Mouse (Mus musculus): ENCODE measurements at regions not wholly inside any gene's neighbourhood (a gene's known extent, or its start where the extent isn't known, plus 50 kb on each side); places are given as distances from the start of the nearest gene placed in this dataset.
"Not testable (repeated sequence)": the region's sequence is repeated elsewhere in the genome, so short reads cannot be mapped to it uniquely, and the experiment has no call there.

GRCm38 (mm10) chr7:129766087-129766834, 174.6 kb downstream of the Wdr11 start:
- intact Hi-C loops (cut with DNase I; ENCODE audit: low total_unique reads), result no loop called here
- DNase-seq, result no peak

GRCm38 (mm10) chr7:129769673-129770072, 178.0 kb downstream of the Wdr11 start:
- intact Hi-C loops (cut with DNase I; ENCODE audit: low total_unique reads), result not testable (repeated sequence)

GRCm38 (mm10) chr7:129771876-129772275, 180.2 kb downstream of the Wdr11 start:
- intact Hi-C loops (cut with DNase I; ENCODE audit: low total_unique reads), result no loop called here
- DNase-seq, result no peak

More at GRCm38 (mm10) chr7:129769673-129770072, 178.0 kb downstream of the Wdr11 start:
- not testable (repeated sequence) for DNase-seq

DNA sequence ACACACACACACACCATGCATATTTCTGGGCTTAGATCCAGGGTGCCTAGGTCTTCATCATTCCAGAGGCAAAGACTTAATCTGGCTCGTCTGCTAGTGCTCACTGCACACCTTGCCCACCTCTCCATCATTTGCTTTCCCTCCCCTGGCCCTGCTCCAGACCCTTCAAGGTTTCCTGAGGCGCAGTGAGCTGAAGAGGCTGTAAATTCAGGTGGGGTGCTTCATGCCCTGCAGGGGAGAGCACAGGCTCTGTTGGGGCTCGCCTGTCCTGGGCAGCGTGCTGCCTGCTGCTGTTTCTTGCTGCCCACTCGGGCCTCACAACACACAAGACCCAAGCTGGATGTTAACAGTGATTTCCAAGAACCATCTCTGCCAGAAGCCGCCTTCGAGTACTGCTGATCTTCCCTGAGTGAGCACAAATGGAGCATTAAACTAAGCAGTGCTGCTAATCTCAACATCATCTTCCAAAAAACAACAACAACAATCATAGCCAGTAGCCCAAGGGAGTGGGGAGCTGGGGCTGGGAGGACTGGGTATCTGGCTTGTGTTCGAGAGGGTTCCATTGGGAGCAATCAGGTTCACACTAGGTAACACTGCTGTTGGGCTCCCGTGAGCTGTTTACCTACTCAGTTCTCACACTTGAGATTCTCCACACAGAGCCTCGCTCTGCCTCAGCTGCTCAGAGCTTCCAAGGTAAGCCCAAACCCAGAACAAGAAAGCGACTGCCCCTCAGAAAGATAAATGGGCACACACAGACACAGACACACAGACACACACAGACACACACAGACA, 181.1 kb downstream of the Wdr11 start:
- no peak for DNase-seq
- intact Hi-C loops (cut with DNase I; ENCODE audit: low total_unique reads), result no loop called here

- DNase-seq, result no peak
- intact Hi-C loops (cut with DNase I; ENCODE audit: low total_unique reads), result no loop called here
Measured at GRCm38 (mm10) chr7:129774261-129774861, 182.7 kb downstream of the Wdr11 start.

GRCm38 (mm10) chr7:129775189-129775588, 183.5 kb downstream of the Wdr11 start:
- intact Hi-C loops (cut with DNase I; ENCODE audit: low total_unique reads), result no loop called here
- no peak for DNase-seq

DNA sequence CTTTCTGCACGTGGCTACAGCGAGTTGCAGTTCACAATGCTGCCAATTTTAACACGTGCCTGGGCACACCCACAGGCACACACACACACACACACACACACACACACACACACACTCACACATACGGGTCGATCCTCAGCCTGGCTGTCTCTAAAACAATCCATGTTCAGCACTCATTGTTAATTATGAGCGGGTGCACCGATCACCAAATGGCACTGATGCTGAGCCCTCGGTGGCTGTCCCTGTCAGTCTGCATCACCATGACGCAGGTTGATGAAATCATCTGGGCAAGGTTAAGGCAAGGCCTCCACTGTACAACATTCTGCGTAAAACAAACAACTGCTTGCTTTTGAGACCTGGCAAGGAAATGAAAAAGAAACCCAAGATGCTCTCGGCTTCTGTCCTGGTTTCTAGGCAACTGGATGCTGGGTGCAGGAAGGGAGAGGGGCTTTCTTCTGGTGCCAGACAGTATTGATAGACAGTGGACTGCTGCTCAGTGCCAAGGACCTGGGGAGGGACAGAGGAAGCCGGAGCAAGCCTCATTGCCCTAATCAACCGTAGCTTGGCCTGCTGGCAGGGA, 187.3 kb downstream of the Wdr11 start:
- intact Hi-C loops (cut with DNase I; ENCODE audit: low total_unique reads), result no loop called here
- DNase-seq, result no peak

DNA sequence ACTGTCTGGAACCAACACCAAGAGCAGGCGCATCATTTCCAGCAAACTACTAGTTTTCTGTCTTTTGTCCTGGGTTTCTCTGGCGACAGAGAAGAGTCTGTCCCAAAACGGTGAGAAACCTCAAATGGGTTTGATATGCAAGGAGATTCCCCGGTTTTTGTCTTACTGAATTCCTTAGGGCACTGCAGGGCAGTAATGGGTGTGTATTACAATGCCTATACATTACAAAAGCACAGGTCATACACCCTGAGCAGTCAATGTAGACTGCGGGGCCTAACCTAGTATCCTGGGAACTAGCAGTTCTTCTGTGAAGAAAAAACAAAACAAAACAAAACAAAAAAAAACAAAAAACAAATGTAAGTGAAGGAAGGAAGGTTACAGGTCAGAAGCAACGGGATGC, 188.3 kb downstream of the Wdr11 start:
- DNase-seq, result no peak
- intact Hi-C loops (cut with DNase I; ENCODE audit: low total_unique reads), result no loop called here

DNA sequence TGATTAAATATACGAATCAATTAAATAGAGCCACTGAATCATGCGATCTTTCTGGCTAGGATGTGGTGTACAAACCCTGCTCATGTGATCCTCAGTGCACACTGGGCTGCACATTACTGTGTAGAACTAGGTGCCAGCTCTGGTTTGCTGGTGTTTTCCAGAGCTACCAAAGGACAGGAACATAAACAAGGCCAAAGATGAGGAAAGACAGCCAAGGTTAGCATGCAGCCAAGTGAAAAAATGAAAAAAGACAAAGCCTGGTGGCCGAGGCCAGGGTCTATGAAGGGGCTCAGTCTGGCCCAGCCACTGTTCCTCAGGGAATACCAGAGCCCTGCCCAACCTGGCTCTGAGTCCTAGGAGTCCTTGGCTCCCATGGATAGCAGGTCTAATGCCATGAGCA, 190.1 kb downstream of the Wdr11 start:
- intact Hi-C loops (cut with DNase I; ENCODE audit: low total_unique reads), result no loop called here
- no peak for DNase-seq

GRCm38 (mm10) chr7:129784966-129785365, 193.3 kb downstream of the Wdr11 start:
- intact Hi-C loops (cut with DNase I; ENCODE audit: low total_unique reads), result no loop called here
- no peak for DNase-seq

DNA sequence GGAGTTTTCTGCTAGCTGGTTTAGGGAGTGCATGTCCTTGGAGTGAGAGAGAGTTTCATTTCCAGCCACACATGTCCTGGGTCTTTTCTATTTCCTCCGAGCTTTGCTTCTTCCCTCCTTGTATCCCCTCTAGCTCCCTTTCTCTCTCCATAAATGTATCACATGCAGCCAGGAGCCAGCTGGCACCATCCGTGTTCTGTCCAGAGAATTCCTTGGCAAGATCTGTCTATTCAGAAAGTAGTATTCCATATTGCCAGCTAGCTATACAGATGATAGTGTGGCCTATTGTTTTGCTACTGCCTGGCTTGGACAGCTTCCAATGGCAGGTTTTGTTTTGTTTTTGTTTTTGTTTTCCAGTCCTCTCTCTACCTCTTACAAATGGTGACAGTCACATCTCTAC, 195.3 kb downstream of the Wdr11 start:
- intact Hi-C loops (cut with DNase I; ENCODE audit: low total_unique reads), result no loop called here
- no peak for DNase-seq

DNA sequence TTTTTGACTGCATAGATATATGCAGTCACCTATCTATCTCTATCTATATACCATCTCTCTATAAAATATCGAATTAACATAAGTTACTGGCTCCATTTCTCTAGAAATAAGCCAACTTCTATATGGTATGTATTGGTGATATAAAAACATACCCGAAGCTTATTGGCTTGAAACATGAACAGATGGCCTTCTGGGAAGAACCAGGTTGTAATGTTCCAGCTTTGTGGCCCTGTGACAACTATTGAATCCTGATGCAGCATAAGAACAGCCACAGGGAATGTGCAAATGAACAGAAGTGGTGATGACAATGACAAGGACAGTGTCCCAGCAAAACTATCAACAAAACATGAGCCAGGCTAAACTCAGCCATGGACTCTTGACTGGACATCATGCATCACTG, 196.1 kb downstream of the Wdr11 start:
- DNase-seq, result no peak
- intact Hi-C loops (cut with DNase I; ENCODE audit: low total_unique reads), result no loop called here

- DNase-seq, result no peak
- intact Hi-C loops (cut with DNase I; ENCODE audit: low total_unique reads), result no loop called here
Measured at GRCm38 (mm10) chr7:129789461-129789860, 197.8 kb downstream of the Wdr11 start.

- DNase-seq, result no peak
- intact Hi-C loops (cut with DNase I; ENCODE audit: low total_unique reads), result no loop called here
Measured at GRCm38 (mm10) chr7:129790590-129791449, 199.2 kb downstream of the Wdr11 start.

- DNase-seq, result no peak
- intact Hi-C loops (cut with DNase I; ENCODE audit: low total_unique reads), result no loop called here
Measured at GRCm38 (mm10) chr7:129791450-129791820, 199.8 kb downstream of the Wdr11 start.

- intact Hi-C loops (cut with DNase I; ENCODE audit: low total_unique reads), result no loop called here
Measured at GRCm38 (mm10) chr7:129793733-129794132, 202.1 kb downstream of the Wdr11 start.

DNA sequence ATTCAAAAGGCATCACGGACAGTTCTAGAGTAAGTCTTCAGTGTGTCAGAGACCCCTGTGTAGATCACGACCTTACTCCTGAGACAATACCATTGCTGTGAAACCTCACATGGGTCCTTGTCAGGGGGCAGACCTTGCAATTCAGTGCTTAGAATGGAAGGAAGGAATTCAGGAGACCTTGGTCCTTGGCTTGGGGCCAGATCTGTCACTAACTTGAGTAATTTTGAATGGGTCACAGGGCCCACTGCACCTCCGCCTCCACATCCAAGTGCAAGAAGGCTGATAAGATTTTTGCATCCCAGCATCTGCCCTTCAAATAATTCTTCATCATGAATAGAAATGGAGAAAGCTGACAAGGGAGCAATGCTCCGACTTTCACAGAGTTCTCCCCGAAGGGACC, 202.6 kb downstream of the Wdr11 start:
- DNase-seq, result no peak
- intact Hi-C loops (cut with DNase I; ENCODE audit: low total_unique reads), result no loop called here

More at GRCm38 (mm10) chr7:129793733-129794132, 202.1 kb downstream of the Wdr11 start:
- no peak for DNase-seq

GRCm38 (mm10) chr7:129798525-129798924, 206.9 kb downstream of the Wdr11 start:
- intact Hi-C loops (cut with DNase I; ENCODE audit: low total_unique reads), result no loop called here
- no peak for DNase-seq

- intact Hi-C loops (cut with DNase I; ENCODE audit: low total_unique reads), result no loop called here
- no peak for DNase-seq
Measured at GRCm38 (mm10) chr7:129800461-129800867, 208.8 kb downstream of the Wdr11 start.

Data from gastrocnemius, postnatal 14 days (tissue).